Mouse (Mus musculus) neural tube, embryonic 10.5 days (tissue): ENCODE measurements around the gene H2-M10.2.
"Not testable (repeated sequence)": the region's sequence is repeated elsewhere in the genome, so short reads cannot be mapped to it uniquely, and the experiment has no call there.

Experiments used
- DNase-seq: peaks from one replicate; pipeline ENCODE4 v3.0.0-alpha.2; 2017; ENCODE audit warnings: low spot score; ENCODE audit errors: extremely low spot score

The H2-M10.2 gene

DNA sequence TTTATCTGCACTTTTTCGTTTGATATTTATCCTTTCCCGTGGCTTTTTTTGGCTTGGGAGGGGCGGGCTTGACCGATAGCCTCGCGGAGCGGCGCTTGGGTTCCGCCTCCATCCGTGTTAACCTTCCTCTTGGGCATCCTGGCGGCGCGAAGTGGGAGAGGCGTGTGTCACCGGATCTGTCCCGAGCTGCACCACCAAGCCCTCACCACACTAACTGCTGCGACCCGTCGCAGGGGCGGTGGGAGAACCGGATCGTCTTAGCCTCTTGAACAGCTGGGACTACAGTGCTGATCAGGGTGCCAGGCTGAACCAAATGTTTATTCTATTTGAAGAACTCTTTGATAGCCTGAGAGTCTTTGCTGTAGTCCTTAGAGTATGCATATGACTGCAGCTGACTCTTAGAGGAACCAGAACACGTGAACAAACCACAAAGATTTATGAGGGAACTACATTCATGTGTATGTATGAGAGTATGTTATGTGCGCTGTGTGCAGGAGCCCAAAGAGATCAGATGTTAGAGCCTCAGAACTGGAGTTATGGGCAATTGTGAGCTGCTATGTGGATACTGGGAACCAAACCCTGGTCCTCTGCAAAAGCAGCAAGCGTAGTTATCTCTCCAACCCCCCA, 33.9 kb downstream of the H2-M10.2 start:
- peak; percentile 40 for DNase-seq

DNA sequence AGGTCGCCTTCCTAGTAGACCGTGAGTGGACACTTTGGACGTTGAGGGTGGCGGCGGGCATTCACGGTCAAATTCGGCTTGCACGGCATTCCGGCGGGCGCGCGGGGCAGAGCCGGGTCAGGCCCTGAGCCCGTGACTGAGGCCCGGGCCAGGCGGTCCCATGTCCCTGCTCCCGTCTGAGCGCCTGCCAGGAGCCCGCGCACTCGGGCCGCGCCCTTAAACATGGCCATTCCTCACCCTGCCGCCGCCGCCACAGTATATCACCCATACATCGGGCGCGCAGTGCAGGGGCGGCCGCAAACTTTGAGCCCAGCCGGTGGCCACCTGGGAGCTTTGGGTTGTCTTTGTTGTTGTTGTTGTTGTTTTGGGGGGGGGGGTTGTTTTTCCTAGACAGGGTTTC, 37.4 kb downstream of the H2-M10.2 start:
- no peak for DNase-seq

DNA sequence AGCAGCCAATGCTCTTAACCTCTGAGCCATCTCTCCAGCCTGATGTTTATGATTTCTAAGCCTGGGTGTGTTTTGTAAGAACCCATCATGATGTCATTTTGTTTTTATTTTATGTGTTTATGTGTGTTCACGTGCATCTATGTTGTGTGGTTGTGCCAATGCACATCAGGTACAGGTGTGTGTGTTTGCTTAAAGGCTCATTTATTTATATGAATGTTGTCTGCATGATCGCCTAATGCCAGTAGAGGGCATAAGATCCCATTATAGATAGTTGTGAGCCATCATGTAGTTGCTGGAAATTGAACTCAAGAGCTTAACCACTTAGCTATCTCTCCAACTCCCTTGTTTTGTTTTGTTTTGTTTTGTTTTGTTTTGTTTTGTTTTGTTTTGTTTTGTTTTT, 40.5 kb downstream of the H2-M10.2 start:
- DNase-seq = no peak

DNA sequence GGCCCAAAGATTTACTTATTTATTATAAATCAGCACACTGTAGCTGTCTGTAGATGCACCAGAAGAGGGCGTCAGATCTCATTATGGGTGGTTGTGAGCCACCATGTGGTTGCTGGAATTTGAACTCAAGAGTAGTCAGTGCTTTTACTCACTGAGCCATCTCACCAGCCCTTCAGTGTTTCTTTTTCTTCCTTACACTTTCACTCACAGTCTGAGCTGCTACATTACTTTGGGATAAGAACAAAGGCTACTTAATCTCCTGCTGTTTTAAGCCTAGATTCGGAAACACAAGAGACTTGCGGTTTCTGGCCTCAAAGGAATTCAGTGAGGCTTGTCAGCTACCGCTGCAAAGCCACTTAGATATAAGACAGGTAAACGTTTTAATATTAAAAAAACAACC, 42.3 kb downstream of the H2-M10.2 start:
- DNase-seq = no peak

- no peak for DNase-seq
Measured at GRCm38 (mm10) chr17:36240637-36241213, 45.6 kb downstream of the H2-M10.2 start.

DNA sequence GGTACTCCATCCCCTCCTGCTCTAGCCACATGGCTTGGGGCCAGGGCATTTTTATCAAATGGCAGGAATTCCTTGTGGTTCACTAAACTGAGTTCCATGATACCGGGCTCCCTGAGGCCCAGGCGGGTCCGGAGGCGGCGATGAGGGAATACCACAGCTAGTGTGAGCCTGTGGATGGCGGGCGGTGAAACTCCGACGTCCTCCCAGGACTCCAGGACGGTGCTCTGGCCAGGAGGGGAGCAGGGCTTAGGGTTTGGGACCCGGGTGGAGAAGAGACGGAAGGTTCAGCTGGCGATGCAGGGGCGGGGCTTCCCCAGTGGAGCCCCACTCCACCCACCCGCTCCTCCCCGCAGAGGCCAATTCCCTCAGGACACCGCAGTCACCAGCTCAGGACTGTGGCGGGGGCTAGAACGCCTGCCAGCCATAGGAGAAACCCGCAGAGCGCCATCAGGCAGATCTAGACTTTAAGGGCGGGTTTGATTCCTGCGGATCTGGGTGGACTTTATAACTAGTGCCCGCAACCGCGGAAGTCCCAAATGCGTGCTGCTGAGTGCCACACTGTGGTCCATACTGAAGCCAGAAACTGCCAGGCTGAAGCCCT, 48.9 kb downstream of the H2-M10.2 start:
- DNase-seq = peak; percentile 32

DNA sequence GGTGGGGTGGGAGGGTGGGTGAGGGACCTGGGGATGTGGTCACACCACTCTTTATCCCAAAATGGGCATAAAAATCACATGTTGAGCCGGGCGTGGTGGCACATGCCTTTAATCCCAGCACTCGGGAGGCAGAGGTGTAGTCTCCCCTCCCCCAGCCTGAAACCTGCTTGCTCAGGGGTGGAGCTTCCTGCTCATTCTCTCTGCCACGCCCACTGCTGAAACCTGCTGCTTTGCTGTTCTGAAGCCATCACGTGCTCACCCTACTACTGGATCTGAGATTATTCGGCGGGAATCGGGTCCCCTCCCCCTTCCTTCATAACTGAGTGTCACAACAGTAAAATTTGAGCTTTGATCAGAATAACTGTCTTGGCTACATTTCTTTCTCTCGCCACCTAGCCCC, 51.0 kb downstream of the H2-M10.2 start:
- not testable (repeated sequence) for DNase-seq
